Mouse (Mus musculus) kidney, postnatal 0 days (tissue): ENCODE results near the gene Alg1. TPM values are rescaled to one million over a fixed set of nuclear protein-coding genes. Genes with fewer than 3 reads are reported as not detected.
"Not testable (repeated sequence)": the region's sequence is repeated elsewhere in the genome, so short reads cannot be mapped to it uniquely, and the experiment has no call there.

ENCODE experiments used
- ATAC-seq: fragments of 200-750 bp; cut with Nextera tagmentation; replicated peaks from 2 replicates; pipeline ENCODE4 v1.8.0; 2017; ENCODE audit warnings: low read depth, moderate number of reproducible peaks, moderate TSS enrichment, moderate library complexity; ENCODE audit not compliant: low FRiP score
- DNase-seq: peaks from one replicate; pipeline ENCODE4 v3.0.0-alpha.2; 2016; ENCODE audit warnings: low spot score
- H3K27ac ChIP-seq: fragments of 300-500 bp; sonication (generic); 2 replicates; pipeline ENCODE4 v1.5.1; 2014; ENCODE audit warnings: mild to moderate bottlenecking
- H3K27me3 ChIP-seq: fragments of 300-500 bp; sonication (generic); 2 replicates; pipeline ENCODE4 v1.6.1; 2014; ENCODE audit warnings: low read length, mixed read lengths; ENCODE audit not compliant: insufficient read depth
- H3K36me3 ChIP-seq: fragments of 300-500 bp; sonication (generic); 2 replicates; pipeline ENCODE4 v1.6.1; 2014; ENCODE audit warnings: low read length, mixed read lengths; ENCODE audit not compliant: insufficient read depth
- H3K4me1 ChIP-seq: fragments of 300-500 bp; sonication (generic); replicated peaks from 2 replicates; pipeline ENCODE4 v1.6.1; 2014; ENCODE audit warnings: antibody characterized with exemption, low read length, mixed read lengths; ENCODE audit not compliant: insufficient read depth
- H3K4me2 ChIP-seq: fragments of 300-500 bp; sonication (generic); 2 replicates; pipeline ENCODE4 v1.6.1; 2014; ENCODE audit warnings: mild to moderate bottlenecking, low read length, moderate library complexity, mixed read lengths
- H3K4me3 ChIP-seq: fragments of 300-500 bp; sonication (generic); replicated peaks from 2 replicates; pipeline ENCODE4 v1.5.1; 2014; ENCODE audit warnings: low read depth, low read length
- H3K9ac ChIP-seq: fragments of 300-500 bp; sonication (generic); 2 replicates; pipeline ENCODE4 v1.6.1; 2014; ENCODE audit warnings: low read depth, low read length
- H3K9me3 ChIP-seq: fragments of 300-500 bp; sonication (generic); replicated peaks from 2 replicates; pipeline ENCODE4 v1.6.1; 2016; ENCODE audit warnings: low read length, inconsistent platforms, mixed read lengths
- CTCF ChIP-seq: IDR thresholded peaks from 2 replicates; pipeline ENCODE4 v1.5.1; 2016; ENCODE audit warnings: antibody characterized with exemption, low read depth, mild to moderate bottlenecking, moderate library complexity
- WGBS: fragments of 180-500 bp; shearing (Covaris S2); extraction: QIAGEN DNeasy Blood & Tissue Kit; methylation state at CpG from one replicate; pipeline ENCODE4 v1.1.7; 2014; 5-methylcytosine and 5-hydroxymethylcytosine counted together
- polyA plus RNA-seq: library from polyadenylated mRNA; unstranded; fragments of >200 nt; fragmentation: Nextera tagmentation; extraction: Ambion mirVana; gene quantifications from 2 replicates; pipeline ENCODE4 v1.2.1, GENCODE M21; 2015

Gene Alg1
- polyA plus RNA-seq, 1 experiment from 2014 or later: 35.9 TPM

DNA sequence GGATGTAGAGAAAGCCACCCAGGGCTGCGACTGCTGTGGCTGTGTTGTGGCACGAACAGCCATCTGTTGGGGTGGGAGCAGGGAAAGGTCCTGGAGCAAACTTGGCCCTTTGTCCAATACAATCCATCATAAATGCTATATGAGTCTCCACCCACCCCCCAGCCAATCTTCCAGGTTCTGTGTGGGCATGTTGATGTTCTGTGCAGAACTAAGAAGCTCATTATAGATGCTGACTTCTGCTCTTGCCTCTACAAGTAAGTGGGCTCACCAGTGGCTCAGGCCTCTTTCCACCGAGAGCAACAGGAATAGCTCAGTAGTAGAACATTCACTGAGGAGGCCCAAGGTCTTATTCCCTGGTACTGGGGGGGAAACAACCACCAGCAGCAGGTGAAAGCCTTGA is 21.3 kb upstream of the Alg1 start:
- Histone ChIP-seq H3K4me2 (no peak overlapping the region), H3K27me3 (no peaks in the 10 kb centered on the region), H3K4me3 (no peak overlapping the region), H3K9me3 (no peaks in the 10 kb centered on the region), H3K36me3 (no peaks in the 10 kb centered on the region), H3K9ac (no peak overlapping the region), H3K27ac (no peak overlapping the region), H3K4me1 (no peaks in the 10 kb centered on the region)
- WGBS: 83% methylated on average over 3 of the region's 3 CpGs
- TF ChIP-seq CTCF: no peak
- DNase-seq (no peak), ATAC-seq (no peak)

DNA sequence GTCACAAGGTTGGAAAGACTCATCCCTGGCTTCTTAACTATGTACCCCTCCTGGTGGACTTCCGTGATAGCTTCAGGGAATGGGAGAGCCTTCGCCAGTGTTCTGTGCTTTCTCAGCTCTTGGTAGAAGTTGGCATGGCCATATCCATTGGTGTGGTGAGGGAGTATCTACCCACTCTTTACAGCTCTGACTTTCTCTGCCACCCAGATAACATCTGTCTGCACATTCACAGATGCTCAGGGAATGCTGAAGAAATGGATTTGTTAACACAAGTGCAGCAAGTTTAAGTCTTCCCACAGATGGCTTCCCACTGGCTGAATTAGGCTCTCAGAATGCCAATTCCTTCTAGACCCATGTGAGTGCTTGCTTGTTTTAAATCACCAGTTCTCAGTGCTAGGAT is 19.3 kb upstream of the Alg1 start:
- Histone ChIP-seq H3K9me3 (no peaks in the 10 kb centered on the region), H3K4me1 (no peaks in the 10 kb centered on the region), H3K27ac (no peak overlapping the region), H3K36me3 (no peaks in the 10 kb centered on the region), H3K27me3 (no peaks in the 10 kb centered on the region), H3K9ac (no peak overlapping the region), H3K4me3 (no peak overlapping the region), H3K4me2 (no peak overlapping the region)
- no peak for ATAC-seq
- no peak for TF ChIP-seq CTCF
- DNase-seq: no peak
- whole genome bisulfite sequencing: 87% methylated on average over 2 of the region's 2 CpGs

DNA sequence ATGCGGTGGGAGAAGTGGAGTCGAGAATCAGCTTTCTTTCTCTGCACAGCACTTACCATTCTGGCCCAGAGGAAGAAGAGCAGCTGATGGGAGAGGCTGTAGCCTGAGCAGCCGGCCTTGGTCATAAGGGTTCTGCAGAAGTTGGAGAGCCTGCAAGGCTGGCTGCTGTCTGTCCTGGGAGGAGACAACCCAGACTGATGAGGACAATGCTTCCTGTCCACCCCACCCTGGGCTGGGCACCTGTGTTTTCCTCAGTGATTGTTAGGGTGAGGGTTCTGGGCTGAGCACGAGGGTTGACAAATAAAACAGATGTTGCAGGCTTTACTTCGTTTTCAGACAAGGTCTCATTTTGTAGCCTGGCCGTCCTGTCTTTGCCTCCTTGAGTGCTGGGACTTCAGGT is 16.7 kb upstream of the Alg1 start:
- H3K4me2 ChIP-seq: no peak overlapping the region
- no peak for ATAC-seq
- H3K4me3 ChIP-seq: no peak overlapping the region
- H3K9me3 ChIP-seq: no peaks in the 10 kb centered on the region
- no peak overlapping the region for H3K27ac ChIP-seq
- H3K27me3 ChIP-seq: no peaks in the 10 kb centered on the region
- no peak overlapping the region for H3K9ac ChIP-seq
- no peak for DNase-seq
- TF ChIP-seq CTCF: no peak
- 43% methylated on average over 6 of the region's 6 CpGs for WGBS
- H3K4me1 ChIP-seq: no peaks in the 10 kb centered on the region
- no peaks in the 10 kb centered on the region for H3K36me3 ChIP-seq

DNA sequence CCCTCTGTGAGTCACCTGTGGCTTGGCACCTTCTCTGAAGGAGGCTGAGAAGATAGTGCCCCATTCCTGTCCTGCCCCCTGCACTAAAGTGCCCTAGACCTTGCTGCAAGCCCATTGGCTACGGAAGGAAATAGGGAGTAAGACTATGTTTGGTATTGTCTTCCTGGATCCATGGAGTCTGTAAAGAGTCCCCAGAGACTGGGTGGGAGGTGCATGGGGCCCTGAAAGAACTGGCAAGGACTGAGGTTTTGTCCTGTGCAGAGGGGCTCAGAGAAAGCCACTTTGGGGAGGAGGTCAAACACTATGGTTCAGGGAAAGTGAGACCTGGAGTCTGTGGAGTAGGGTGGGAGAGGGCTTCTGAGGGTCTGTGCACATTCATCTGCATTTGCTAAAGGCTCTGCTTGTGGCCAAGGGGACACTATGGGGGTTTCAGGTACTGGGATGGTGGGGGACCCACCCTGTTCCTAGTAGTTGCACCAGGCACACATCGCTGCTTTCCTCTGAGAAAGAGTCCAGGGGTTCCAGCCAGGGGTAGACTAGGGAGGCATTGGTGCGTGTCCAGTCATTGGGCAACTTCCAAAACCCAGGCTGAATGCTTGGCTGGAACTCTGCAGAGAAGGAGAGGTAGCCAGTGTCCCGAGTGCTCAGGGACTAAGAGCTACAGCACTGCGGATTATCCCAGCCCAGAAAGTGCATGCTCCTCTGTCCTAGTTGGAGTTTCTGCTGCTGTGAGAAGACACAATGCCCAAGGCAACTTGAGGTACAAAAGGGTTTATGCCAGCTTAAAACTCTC is 15.9 kb upstream of the Alg1 start:
- no peak for DNase-seq
- no peak for ATAC-seq
- no peak for TF ChIP-seq CTCF

DNA sequence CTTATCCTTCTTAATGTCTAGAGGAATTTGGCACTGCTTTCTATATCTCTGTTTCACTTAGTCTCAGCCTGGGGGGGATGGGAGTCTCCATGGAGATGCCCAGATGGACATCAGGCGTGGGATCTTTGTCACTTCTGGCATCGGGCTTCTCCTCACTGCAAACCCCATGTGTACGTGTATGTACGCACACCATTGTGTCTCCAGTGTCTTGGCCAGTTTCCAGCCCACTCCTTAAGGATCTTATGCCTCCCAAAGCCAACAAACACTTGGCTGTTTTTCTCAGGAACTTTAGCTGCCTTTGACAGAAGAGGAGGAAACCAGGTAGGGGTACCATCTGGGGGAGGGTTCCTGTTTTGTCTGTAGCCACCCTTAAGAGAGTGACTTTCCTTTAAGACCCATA is 12.0 kb upstream of the Alg1 start:
- Histone ChIP-seq H3K4me1 (no peaks in the 10 kb centered on the region), H3K4me3 (no peak overlapping the region), H3K9me3 (no peaks in the 10 kb centered on the region), H3K4me2 (0 out of 2 replicates have a peak overlapping the region, but pooled peaks have one; percentile 28), H3K36me3 (no peaks in the 10 kb centered on the region), H3K9ac (no peak overlapping the region), H3K27ac (no peak overlapping the region), H3K27me3 (no peaks in the 10 kb centered on the region)
- no peak for TF ChIP-seq CTCF
- WGBS: 53% methylated on average over 4 of the region's 4 CpGs
- ATAC-seq (no peak), DNase-seq (no peak)

More for the DNA sequence above, 15.9 kb upstream of the Alg1 start:
- Histone ChIP-seq H3K4me3 (no peak overlapping the region), H3K9me3 (no peaks in the 10 kb centered on the region), H3K4me1 (no peaks in the 10 kb centered on the region), H3K4me2 (no peak overlapping the region), H3K9ac (no peak overlapping the region), H3K27ac (no peak overlapping the region), H3K27me3 (no peaks in the 10 kb centered on the region), H3K36me3 (no peaks in the 10 kb centered on the region)
- WGBS: 65% methylated on average over 5 of the region's 5 CpGs

DNA sequence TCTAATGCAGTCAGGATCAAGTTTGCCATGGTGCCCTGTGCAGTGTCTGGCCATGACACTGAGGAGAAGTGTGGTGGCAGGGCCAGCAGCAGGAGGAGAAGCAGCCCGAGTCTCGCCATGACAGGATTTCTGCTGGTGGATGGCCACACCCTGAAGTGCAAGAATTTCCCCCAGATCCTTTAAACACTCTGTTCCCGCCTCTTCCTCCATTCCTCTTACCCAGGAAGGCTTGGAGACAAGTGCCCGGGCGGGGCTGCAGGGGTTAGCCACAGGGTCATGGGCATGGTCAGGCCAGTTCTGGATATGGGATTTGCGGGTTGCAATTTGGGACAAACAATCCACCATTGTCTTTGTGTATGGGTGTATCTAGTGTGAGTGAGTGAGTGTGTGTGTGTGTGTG is 11.3 kb upstream of the Alg1 start, which contains the start of gene AU021092:
AU021092 (minus strand) TSS at position 160 of the 400 bp plus-strand sequence.
- DNase-seq (no peak), ATAC-seq (no peak)
- 49% methylated on average over 6 of the region's 6 CpGs for WGBS
- H3K9ac ChIP-seq: no peak within 1 kb of the TSS
- no peaks in the 10 kb centered on the region for H3K36me3 ChIP-seq
- no peak within 1 kb of the TSS for H3K27ac ChIP-seq
- no peak for TF ChIP-seq CTCF
- H3K4me3 ChIP-seq: no peak within 1 kb of the TSS
- 0 out of 2 replicates have a peak within 1 kb of the TSS, but pooled peaks have one; percentile 28 for H3K4me2 ChIP-seq
- no peaks in the 10 kb centered on the region for H3K9me3 ChIP-seq
- H3K27me3 ChIP-seq: no peaks in the 10 kb centered on the region
- no peaks in the 10 kb centered on the region for H3K4me1 ChIP-seq

DNA sequence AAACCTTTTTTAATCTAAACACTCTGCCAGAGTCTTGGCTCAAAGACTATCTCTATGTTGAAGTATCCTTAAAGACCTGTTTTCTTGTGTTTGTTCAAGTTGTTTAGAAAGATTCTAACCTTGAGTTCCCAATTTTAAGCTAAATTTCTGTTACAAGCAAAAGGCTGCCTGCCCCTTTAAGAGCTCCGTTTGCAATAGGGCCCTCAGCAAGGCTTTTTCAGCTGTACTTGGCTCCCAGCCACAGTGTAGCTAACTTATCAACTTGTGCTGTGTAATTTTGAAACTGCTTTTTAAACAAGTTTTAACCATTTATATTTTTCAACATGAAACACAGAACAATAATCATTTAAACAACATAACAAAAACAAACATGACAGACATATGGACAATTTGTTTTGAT is 6.9 kb upstream of the Alg1 start:
- not testable (repeated sequence) for H3K27me3 ChIP-seq, ATAC-seq
- WGBS: 9% methylated on average over 1 of the region's 1 CpGs

DNA sequence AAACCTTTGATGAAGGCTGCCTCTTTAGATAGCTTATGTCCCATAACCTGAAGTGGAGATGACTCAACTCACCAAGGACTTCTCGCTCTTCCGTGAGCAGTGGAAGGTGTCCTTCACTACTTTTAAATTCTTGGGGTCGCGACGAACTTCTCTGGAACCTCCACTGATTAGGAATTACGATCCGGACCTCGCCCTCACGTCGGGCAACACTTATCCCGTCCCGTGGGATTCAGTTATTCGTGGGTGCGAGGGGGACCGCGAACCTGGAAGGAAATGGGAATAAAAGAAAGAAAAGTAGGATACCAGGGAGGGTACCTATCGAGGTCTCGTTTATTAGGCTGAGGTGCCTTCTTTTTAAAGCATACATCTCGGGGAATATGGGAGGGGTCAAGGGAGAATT is 5.9 kb upstream of the Alg1 start:
- H3K4me1 ChIP-seq, H3K36me3 ChIP-seq, H3K27ac ChIP-seq, ATAC-seq, H3K9me3 ChIP-seq, H3K4me3 ChIP-seq, DNase-seq, H3K4me2 ChIP-seq, H3K9ac ChIP-seq, H3K27me3 ChIP-seq: not testable (repeated sequence)
- 73% methylated on average over 19 of the region's 19 CpGs for WGBS

More for the DNA sequence above, 6.9 kb upstream of the Alg1 start:
- not testable (repeated sequence) for H3K4me3 ChIP-seq, DNase-seq, H3K4me2 ChIP-seq, H3K27ac ChIP-seq, H3K36me3 ChIP-seq, H3K4me1 ChIP-seq, H3K9ac ChIP-seq, H3K9me3 ChIP-seq

DNA sequence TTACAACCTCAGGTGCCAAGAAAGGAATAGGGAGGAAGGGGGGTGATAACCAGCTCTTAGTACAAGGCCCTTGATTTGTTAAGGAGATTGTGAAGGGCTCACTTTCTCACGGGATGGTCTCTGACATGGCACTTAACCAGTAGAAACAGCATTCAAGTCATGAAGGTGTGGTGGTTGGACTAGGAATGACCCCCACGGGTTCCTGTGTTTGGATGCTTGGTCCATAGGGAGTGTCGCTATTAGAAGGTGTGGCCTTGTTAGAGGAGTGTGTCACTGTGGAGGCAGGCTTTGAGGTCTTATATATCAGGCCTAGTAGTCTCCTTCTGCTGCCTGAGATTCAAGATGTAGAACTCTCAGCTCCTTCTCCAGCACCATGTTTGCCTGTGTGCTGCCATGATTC is 5.3 kb upstream of the Alg1 start:
- DNase-seq, H3K27ac ChIP-seq, ATAC-seq, H3K4me3 ChIP-seq, H3K9me3 ChIP-seq, H3K4me2 ChIP-seq, H3K4me1 ChIP-seq, H3K27me3 ChIP-seq, H3K36me3 ChIP-seq, H3K9ac ChIP-seq: not testable (repeated sequence)
- WGBS: 53% methylated on average over 3 of the region's 3 CpGs
